19 mouse cellular contexts compared by ENCODE assay signal in genomic region chr11:120895441-120895840, GRCm38 (mm10).
"Had no signal": no experiment of that assay in that cellular context is flagged by ENCODE, and none has a peak within 500 bp of the region (broad histone marks: within the 10 kb centered on the region; RNA-seq: fewer than 3 reads in every experiment).

No protein-coding gene starts in this region.

- H3K27me3 ChIP-seq: limb, embryonic 13.5 days; megakaryocyte, embryonic 14.5 days; stomach, embryonic 15.5 days had no signal

- H3K4me2 ChIP-seq: limb, embryonic 13.5 days; lung, embryonic 14.5 days; midbrain, embryonic 11.5 days; stomach, embryonic 15.5 days had no signal

- H3K4me3 ChIP-seq: layer of hippocampus, adult 2 months; limb, embryonic 10.5 days; limb, embryonic 13.5 days; megakaryocyte, embryonic 14.5 days; stomach, embryonic 15.5 days had no signal

- H3K9me3 ChIP-seq: limb, embryonic 10.5 days; limb, embryonic 13.5 days; megakaryocyte, embryonic 14.5 days; stomach, embryonic 15.5 days had no signal

- H3K4me1 ChIP-seq: limb, embryonic 10.5 days; limb, embryonic 13.5 days; stomach, embryonic 15.5 days had no signal

- H3K9ac ChIP-seq: limb, embryonic 13.5 days; lung, embryonic 14.5 days; stomach, embryonic 15.5 days had no signal

- DNase-seq: kidney, adult 2 months; kidney, postnatal 25 days; layer of hippocampus, adult 9-11 months; lung, embryonic 14.5 days; midbrain, embryonic 14.5 days; retina, postnatal 1 day; right cerebral cortex, postnatal 25 days; spleen, adult 18-20 months; thymus, postnatal 36 days had no signal

- H3K27ac ChIP-seq: kidney, postnatal 0 days; layer of hippocampus, adult 2 months; limb, embryonic 10.5 days; limb, embryonic 13.5 days; macrophage; stomach, embryonic 15.5 days had no signal

- ATAC-seq: intestine, postnatal 0 days; lung, postnatal 0 days had no signal
